Mouse (Mus musculus) telencephalon, adult 2 months (tissue): ENCODE results near the gene Rab1a.
"Not testable (repeated sequence)": the region's sequence is repeated elsewhere in the genome, so short reads cannot be mapped to it uniquely, and the experiment has no call there.

Experiments used
- DNase-seq: peaks from one replicate; pipeline ENCODE4 v3.0.0-alpha.2; 2011; ENCODE audit warnings: low read depth, low spot score

Gene Rab1a

DNA sequence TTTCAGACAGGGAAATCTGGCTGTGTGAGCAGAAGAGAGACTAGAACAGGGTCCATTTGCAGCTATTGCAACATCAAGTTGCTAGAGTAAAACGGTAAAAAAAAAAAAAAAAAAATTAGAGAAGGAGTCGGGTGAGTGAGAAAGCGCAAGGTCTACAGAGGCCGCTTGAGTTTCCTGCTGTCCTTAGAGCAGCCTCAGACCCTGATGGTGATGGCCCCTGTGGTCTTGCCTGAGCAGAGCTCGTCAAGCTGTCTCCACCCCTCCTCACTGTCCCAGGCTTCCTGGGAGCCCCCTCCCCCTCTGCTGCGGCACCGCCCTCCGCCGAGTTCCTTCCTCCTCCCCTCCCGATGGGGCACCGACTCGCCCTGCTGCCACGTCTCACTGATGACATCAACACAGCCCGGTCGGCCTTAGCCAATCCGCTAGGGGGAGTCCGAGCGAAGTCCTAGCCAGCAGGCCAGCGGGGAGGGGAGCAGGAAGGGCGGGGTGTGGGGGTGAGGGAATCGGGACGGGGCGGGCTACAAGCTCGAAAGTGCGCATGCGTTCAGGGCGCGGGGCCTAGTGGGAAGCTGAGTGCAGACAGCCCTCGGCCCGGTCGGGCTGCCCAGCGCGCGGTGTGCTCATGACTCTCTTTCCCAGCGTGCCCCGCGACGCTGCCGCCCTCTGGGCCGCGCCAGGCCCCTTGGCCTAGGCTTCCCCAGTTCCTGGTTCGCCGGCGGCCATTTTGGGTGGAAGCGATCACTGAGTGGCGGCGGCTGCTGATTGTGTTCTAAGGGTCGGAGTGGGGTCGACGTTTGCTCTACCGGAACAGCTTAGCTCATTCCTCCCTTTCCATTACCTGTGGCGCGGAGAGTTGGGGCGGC lies at the start of gene Rab1a:
TSS of gene Rab1a (plus strand) at position 720 of the 863 bp plus-strand sequence.
- peak; percentile 99 for DNase-seq

DNA sequence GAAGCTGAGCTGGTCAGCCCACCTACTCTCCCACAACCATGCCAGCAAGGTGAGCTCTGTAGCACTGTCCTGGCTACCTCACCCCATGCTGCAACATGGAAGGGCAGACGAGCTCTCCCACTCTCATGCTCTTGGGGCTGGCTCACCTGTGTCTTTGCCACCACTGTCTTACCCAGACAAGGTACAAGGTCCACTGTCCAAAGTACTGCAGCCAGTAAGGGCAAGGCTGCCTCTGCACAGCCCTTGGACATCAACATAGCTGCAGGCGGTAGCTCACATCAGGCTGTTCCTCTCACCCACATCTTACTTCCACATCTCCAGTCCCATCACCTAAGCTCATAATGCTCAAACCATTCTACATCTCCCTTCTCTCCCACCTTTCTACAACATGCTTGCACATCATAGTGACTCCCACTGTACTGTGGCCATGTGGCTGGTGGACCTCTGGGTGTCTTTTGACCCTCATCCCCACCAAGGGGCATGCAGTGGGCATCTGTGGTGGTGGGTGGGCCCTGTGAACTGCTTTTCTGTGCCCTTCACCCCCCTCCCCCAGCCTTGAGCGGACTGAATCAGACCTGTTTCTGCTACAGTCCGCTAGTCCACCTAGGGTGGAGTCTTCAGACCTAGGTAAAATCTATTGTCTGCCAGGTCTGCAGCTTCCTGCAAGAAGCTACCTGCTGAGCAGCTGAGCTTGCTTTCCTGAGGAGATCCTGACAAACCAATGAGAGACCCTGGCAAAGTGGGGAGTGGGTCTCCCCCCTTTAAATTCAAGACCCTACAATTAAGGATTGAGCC lies 48.9 kb upstream of the Rab1a start:
- no peak for DNase-seq

DNA sequence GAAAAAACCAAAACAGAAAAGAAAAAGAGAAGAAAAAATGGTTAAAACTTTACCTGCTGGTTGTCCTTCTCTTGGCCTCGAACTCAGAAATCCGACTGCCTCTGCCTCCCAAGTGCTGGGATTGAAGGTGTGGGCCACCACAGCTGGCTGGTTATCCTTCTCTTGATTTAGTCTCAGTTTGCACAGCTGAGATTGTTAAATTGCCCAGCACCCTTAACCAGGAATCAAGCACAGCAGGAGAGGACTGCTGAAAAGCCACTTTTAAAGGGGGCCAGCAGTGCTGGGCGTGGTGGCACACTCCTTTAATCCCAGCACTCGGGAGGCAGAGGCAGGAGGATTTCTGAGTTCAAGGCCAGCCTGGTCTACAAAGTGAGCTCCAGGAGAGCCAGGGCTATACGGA lies 47.7 kb upstream of the Rab1a start:
- not testable (repeated sequence) for DNase-seq

DNA sequence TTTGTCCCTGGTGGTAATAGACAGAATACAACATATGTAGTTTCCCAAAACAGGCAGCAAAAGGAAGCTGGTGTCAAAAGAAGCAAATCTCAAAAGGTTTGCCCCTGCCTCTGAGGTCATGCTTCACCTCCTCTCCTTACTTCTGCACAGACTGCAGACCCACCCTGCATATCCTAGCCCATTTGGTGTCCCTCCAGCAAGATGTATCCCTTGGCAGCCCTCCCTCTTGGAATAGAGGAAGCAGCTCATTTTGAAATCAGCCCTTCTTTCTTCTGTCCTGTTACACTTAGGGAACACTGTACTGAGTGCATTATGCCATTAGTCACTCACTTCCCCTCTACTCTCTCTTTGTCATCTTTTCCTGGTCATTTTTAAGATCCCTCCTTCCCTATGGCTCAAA lies 42.4 kb upstream of the Rab1a start:
- no peak for DNase-seq

DNA sequence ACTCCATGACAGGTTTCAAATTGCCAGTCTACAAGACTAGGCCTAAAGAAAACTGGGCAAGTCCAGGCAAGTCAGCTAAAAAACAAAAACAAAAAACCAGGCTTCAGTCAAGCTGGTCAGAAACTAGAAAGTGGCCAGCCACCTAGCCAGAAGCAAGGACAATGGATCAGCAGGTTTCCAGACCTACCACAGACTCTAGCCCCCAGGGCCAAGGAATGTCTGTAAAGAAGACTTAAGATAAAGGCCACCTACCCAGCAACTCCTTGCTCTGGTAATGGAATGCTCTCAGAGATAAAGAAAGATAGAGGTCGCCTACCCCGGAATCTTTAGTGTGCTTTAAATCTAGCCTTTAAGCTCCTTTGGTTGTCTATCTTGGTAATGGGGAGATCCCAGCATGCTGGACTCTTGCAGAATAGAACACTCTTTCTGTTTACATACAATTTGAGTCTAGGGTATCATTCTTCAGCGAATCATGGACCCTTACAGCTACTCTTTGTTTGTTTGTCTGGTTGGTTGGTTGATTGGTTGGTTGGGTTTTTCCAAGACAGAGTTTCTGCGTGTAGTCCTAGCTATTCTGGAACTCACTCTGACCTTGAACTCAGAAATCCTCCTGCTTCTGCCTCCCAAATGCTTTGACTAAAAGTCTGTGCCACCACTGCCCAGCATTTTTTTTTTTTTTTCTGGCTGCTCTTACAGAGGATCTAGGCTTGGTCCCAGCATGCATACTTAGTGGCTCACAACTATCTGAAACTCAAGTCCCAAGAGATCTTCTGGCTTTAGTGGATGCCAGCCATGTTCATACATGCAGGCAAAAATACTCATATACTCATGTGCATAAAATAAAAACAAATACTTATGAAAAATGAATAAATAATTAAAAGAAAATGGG lies 36.0 kb upstream of the Rab1a start:
- DNase-seq = no peak

DNA sequence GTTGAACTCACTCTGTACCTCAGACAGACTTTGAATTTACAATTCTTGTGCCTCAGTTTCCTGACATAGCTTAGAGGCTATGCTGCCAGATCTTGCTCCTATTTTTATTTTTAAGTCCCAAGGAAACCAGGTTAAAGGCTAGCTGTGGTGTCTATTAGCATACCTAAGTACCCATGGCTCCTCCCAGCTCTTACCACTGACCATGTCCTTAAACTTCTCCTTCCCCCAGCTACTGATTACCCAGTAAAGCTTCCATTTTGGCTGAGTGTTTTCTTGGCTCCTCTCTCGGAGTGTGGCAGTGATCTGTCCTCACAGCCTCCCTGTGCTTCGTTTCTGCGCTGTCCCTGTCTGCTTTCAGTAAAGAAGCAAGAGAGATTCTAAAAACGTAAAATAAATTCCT lies 35.2 kb upstream of the Rab1a start:
- DNase-seq = no peak

DNA sequence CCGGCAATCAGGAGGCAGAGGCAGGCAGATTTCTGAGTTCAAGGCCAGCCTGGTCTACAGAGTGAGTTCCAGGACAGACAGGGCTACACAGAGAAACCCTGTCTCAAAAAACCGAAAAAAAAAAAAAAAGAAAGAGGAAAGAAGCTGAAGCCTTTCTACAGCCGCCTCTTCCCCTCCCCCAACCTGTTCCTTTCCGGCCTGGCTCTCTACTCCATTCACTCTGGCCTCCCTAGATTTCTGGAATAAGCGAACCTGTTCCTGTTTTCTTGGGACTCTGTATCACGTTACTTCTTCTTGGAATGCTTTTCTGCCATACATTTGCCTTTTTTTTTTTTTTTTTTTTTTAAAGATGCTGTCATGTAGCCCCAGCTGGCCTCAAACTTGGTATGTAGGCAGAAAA lies 34.8 kb upstream of the Rab1a start:
- not testable (repeated sequence) for DNase-seq

DNA sequence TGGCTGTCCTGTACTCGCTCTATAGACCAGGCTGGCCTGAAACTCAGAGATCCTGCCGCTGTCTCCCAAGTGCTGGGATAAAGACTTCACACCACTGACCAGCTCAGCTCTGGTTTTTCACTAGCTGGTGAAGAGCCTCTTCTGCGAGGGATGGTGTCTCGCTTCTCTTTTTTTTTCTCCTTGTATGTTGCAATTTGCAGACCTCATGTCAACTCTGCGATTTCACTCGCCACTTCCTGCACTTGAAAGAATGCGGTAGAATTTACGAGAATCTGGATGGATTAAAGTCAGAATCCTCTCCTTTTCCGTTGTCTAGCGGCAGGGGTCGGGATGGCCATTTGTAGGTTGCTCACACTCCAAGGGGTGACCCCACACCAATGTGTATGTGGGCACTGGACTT lies 32.3 kb upstream of the Rab1a start:
- no peak for DNase-seq

DNA sequence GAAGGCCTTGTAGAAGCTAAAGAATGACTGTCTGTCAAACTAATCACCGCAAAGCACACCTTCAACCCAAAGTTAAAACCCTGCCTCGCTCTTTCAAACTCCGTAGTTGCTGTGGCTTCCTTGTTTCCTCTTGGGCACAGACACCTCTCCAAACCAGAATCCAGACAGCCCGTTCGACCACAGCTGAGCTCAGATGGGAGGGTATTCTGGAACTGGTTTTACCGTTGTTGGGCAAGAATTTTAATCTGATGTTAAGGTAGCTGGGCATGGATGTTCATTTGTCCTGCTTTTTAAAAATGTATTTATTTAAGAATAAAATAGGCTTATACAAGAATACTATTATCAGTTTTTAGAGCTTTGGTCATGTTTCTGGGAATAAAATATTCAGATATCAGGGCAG lies 14.0 kb upstream of the Rab1a start:
- no peak for DNase-seq

DNA sequence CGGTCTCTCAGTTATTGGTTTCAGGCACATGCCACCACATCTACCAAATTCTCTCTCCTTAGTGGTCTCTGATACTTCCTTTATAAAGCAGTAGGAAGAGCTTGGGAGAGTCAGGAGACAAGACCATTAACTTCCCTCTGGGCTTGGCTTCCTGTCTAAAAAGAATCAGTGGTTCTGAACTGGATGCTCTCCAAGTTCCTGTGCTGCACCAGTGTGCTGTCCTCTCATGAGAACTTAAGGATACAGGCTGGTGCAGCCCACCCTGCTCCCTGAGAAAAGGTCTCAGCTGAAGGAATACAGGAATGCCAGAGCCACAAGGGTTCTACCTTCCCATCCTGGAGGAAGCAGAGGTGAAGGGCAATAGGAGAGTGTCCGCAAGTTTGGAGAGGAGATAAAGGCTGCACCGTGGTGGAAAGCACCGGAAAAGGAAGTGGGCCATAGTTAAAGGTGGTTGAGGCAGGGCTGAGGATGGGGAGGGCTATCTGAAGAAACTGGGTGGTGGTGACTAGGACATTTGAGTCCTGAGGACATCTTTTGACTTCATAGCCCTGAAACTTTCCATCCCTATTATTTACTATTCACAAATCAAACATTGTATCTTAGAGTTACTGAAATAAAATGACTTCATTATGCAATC lies 8.0 kb upstream of the Rab1a start:
- DNase-seq = no peak

DNA sequence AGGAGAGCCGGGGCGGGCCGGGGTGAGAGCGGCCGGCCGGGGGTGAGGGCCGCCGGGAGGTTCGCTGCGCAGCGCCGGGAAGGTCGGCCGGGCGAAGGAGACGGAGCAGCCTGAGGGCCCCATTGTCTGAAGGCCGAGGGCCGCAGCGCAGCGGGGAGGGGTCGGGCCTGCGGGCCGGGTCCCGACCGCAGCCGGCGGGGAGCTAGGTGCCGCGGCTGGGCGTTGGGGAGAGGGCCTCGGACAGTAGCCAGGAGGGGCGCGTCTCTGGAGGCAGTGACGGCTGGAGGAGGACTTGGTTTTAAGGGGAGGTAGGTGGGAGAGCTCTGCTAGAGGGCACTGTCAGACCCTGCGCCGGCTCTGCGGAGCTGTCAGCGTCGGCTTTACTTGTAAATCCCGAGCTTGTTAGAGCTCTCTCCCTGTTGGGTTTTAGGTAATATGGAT lies 449 bp downstream of the Rab1a start:
- peak; percentile 23 for DNase-seq

DNA sequence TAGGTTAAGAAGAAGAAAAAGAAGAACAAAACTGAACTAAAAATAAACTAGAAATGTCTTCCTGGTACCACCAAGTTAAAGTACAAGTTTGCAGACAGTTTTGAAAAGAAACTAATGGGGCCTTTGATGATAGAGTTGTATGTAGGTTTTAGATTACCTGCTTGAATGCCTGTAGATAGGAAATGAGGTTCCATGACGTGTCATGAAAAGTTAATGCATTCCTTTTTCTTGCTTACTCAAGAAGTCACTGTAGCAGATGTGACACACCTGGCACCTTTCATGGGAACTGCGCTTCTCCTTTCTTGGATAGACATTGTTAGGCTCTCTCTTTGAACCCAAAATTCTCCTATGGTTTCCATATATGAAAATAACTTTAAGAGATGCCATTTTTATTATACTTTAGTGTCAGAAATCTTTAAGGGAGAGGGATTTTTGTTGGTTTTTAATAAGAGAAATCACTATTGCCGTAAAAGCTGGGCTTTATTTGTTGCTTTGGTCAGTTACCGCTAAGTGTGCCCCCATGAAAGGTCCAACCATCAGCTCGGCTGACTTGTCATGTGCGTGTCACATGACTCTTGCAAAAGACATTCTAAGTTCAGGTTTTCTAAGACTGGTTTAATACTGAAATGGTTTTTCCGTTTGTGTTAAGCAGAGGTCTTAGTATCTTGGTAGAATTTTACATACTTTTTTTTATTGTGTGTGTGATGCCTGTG lies 1.2 kb downstream of the Rab1a start:
- no peak for DNase-seq

DNA sequence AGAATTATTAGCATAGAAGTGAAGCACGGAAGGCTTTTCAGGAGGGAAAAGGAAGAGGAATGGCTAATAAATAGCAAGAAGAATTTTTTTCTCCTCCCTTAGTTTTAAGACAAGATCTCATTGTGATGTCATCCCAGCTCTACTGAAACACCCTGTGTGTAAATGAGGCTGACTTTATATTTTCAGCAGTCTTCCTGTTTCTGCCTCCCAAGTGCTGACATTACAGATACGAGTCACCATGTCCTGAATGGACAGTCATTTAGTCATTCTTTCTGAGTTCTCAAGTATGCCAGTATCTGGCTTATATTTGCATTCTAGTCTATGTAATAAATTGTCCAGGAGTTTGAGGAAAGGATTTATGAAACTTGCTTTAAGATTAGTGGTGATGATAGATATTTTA lies 3.1 kb downstream of the Rab1a start:
- no peak for DNase-seq

DNA sequence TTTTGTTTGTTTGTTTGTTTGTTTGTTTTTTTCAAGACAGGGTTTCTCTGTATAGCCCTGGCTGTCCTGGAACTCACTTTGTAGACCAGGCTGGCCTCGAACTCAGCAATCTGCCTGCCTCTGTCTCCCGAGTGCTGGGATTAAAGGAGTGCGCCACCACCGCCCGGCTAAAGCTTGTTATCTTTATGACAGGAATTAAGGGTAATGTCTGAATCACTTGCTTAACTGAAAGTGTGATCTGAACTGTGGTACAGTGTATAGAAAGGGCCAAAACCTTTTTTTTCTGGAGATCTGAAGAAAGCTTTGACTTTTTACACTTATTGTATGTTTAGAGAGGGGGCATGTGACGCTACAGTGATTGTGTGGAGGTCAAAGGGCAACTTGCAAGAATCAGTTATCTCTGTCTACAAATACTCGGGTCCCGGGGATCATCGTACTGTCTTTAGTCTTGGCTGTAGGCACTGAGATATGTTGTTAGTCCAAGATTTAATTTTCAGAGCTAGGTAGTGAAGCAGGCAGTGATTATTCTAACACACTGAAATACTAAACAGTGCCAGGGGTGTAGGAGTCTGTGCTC lies 3.7 kb downstream of the Rab1a start:
- no peak for DNase-seq

DNA sequence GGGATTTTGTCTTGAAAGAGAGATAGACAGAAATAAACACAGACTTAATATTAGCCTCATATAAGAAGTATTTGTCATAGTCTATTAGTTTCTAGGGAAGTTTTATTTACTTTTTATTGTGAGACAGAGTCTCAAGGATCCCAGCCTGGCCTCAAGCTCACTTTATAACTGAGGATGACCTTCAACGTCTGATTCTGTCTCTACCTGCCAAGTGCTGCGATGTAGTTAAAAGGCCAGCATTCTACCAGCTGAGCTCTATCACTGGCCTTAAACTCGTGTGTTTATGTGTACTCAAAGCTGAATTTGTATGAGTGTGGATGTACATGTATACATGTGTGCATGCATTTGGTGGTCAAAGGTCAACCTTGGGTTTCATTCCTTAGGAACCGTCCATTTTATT lies 4.3 kb downstream of the Rab1a start:
- no peak for DNase-seq

DNA sequence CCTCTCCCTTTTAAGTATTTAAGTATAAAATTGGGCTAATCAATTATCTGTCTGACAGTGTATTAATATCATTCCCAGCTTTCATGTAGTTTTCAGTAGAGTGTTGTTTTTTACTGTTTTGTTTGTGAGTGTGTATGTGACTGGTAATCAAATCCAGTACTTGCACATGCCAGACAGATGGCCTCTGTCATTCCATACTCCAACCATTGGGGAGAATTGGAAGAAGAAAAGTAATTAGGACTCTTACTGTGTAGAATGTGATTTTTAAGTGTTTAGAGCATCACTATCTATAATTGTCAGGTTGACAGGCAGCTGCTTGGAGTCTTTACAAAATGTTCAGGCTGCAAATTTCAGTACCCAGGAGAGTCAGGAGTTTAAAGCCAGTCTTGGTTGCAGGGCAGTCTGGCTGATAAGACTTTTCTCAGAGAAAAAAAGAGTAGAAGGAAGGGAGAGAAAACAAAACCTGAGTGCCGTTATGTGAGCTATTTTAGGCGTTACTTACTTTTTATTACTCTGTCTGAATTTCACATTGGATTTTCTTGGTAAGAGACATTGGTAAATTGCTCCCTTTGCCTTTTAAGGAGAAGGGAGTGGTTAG lies 5.5 kb downstream of the Rab1a start:
- no peak for DNase-seq

DNA sequence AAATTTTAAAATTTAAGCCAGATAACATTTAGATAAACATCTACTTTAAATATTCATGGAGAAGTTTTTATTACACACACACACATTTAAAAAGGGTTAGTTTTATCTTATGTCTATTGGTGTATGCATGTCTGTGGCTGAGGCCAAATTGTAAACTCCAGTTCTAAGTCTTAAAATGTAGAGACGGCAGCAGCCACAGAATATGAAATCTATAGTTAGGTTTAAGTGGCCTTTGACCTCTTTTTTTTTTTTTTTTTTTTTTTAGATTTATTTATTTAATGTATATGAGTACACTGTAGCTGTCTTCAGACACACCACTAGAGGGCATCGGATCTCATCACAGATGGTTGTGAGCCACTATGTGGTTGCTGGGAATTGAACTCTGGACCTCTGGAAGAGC lies 6.4 kb downstream of the Rab1a start:
- DNase-seq = no peak

DNA sequence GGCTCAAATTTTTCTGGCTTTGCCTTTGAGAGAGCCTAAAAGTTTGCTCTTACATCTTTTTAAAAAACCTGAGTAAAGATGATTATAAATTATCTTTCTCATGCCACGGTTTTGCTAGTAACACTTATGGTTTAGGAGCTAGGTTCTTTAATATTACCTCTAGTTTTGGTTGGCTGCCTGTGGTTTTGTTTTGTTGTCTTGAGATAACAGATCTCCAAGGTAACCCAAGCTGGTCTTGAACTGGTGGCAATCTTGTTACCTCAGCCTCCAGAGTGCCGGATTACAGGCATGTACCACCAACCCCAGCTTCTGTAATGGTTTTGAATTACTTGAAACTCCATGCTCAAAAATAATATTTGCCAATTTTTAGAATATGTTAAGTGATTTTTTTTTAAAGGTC lies 10.6 kb downstream of the Rab1a start:
- DNase-seq = no peak

DNA sequence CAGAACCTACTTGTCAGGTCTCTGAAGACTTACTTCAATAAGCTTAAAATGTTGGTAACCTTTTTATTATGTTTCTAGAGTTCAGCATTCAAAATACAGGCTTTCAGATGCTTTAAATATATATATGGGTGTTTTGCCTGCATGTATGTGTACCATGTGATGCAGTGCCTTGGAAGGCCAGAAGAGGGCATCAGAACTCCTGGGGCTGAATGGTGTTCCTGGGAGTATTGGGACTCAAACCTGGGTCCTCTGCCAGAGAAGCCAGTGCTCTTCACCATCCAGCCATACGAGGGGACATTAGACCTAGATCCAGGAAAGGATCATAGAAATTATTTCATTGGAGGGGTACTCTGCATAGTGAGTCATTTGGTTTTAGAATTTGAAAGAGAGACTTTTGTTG lies 13.5 kb downstream of the Rab1a start:
- no peak for DNase-seq

DNA sequence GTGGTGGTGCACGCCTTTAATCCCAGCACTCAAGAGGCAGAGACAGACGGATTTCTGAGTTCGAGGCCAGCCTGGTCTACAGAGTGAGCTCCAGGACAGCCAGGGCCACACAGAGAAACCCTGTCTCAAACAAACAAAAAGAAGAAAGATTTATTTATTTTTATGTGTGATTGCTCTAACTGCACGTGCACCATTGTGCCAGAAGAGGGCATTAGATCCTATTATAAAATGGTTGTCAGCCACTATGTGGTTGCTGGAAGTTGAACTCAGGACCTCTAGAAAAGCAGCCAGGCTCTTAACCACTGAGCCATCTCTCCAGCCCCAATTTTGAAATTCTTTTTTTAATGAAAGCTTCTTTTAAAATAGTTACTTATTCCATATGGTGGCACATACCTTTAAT lies 15.2 kb downstream of the Rab1a start:
- no peak for DNase-seq
